Mouse (Mus musculus) T-helper 17 cell (primary cell): Measurements from ENCODE around the gene Wipf1.
"Not testable (repeated sequence)": the region's sequence is repeated elsewhere in the genome, so short reads cannot be mapped to it uniquely, and the experiment has no call there.

Experiments
- in situ Hi-C, 2 experiments: fragments of 300-600 bp; cut with MboI, MseI; formaldehyde crosslinking; loops; 1 replicate in 1 of 2; 2 replicates in 1 of 2; pipeline ENCODE4 v1.15.1; 2025; ENCODE audit warnings: high pct_unique_total_duplicates in 2 of 2

The Wipf1 gene

GRCm38 (mm10) chr2:73529356-73530330 lies at the start of gene Wipf1:
TSS of gene Wipf1 (minus strand) at chr2:73529734.
- in situ Hi-C loops, result no loop called here

- in situ Hi-C loops, result loop anchor here in 1 of 2 experiments (25.0 kb wide), 1 partner anchor 1083 kb away; the partner anchor contains the start of genes Evx2 and Hoxd13
Measured at GRCm38 (mm10) chr2:73579168-73579567, 49.6 kb upstream of the Wipf1 start.

GRCm38 (mm10) chr2:73574418-73574817 lies 44.9 kb upstream of the Wipf1 start:
- in situ Hi-C loops, result loop anchor here in 1 of 2 experiments (5.0 kb wide), 1 partner anchor 1103 kb away; the partner anchor contains the start of genes Hoxd11 and Hoxd12

- in situ Hi-C loops, result loop anchor here in 1 of 2 experiments (5.0 kb wide), 1 partner anchor 1104 kb away; the partner anchor contains the start of genes Hoxd11 and Hoxd12
Measured at GRCm38 (mm10) chr2:73573556-73573955, 44.0 kb upstream of the Wipf1 start.

GRCm38 (mm10) chr2:73572539-73573372 lies 43.2 kb upstream of the Wipf1 start:
- in situ Hi-C loops, result loop anchor here in 1 of 2 experiments (5.0 kb wide), 1 partner anchor 1105 kb away; the partner anchor contains the start of genes Hoxd11 and Hoxd12

GRCm38 (mm10) chr2:73571901-73572300 lies 42.4 kb upstream of the Wipf1 start:
- in situ Hi-C loops, result loop anchor here in 1 of 2 experiments (5.0 kb wide), 1 partner anchor 1105 kb away; the partner anchor contains the start of genes Hoxd11 and Hoxd12

GRCm38 (mm10) chr2:73571304-73571703 lies 41.8 kb upstream of the Wipf1 start:
- in situ Hi-C loops, result loop anchor here in 1 of 2 experiments (5.0 kb wide), 1 partner anchor 1106 kb away; the partner anchor contains the start of genes Hoxd11 and Hoxd12

GRCm38 (mm10) chr2:73566989-73567605 lies 37.6 kb upstream of the Wipf1 start:
- in situ Hi-C loops, result loop anchor here (10.0 kb wide), 2 partner anchors 348 to 1588 kb away; partner anchors contain the start of gene Atp5g3 (in 1 of the 2)

- in situ Hi-C loops, result loop anchor here (10.0 kb wide), 2 partner anchors 349 to 1589 kb away; partner anchors contain the start of gene Atp5g3 (in 1 of the 2)
Measured at GRCm38 (mm10) chr2:73566162-73566561, 36.6 kb upstream of the Wipf1 start.

GRCm38 (mm10) chr2:73563690-73564089 lies 34.2 kb upstream of the Wipf1 start:
- in situ Hi-C loops, result loop anchor here (10.0 kb wide), 2 partner anchors 351 to 1591 kb away; partner anchors contain the start of gene Atp5g3 (in 1 of the 2)

- in situ Hi-C loops, result loop anchor here (10.0 kb wide), 2 partner anchors 352 to 1592 kb away; partner anchors contain the start of gene Atp5g3 (in 1 of the 2)
Measured at GRCm38 (mm10) chr2:73562656-73563055, 33.1 kb upstream of the Wipf1 start.

GRCm38 (mm10) chr2:73561665-73562063 lies 32.1 kb upstream of the Wipf1 start:
- in situ Hi-C loops, result loop anchor here (10.0 kb wide), 2 partner anchors 353 to 1593 kb away; partner anchors contain the start of gene Atp5g3 (in 1 of the 2)

- in situ Hi-C loops, result loop anchor here (10.0 kb wide), 2 partner anchors 354 to 1594 kb away; partner anchors contain the start of gene Atp5g3 (in 1 of the 2)
Measured at GRCm38 (mm10) chr2:73560899-73561664, 31.5 kb upstream of the Wipf1 start.

GRCm38 (mm10) chr2:73560445-73560844 lies 30.9 kb upstream of the Wipf1 start:
- in situ Hi-C loops, result loop anchor here (10.0 kb wide), 2 partner anchors 354 to 1594 kb away; partner anchors contain the start of gene Atp5g3 (in 1 of the 2)

GRCm38 (mm10) chr2:73557956-73558355 lies 28.4 kb upstream of the Wipf1 start:
- in situ Hi-C loops, result no loop called here

- in situ Hi-C loops, result not testable (repeated sequence)
Measured at GRCm38 (mm10) chr2:73557061-73557460, 27.5 kb upstream of the Wipf1 start.

- in situ Hi-C loops, result no loop called here
Measured at GRCm38 (mm10) chr2:73554389-73554788, 24.9 kb upstream of the Wipf1 start.

- in situ Hi-C loops, result no loop called here
Measured at GRCm38 (mm10) chr2:73552926-73553325, 23.4 kb upstream of the Wipf1 start.

GRCm38 (mm10) chr2:73550725-73551124 lies 21.2 kb upstream of the Wipf1 start:
- in situ Hi-C loops, result no loop called here
